Mouse (Mus musculus) limb, embryonic 14.5 days (tissue): ENCODE data around the gene Syce1l. TPM values are rescaled to one million over a fixed set of nuclear protein-coding genes. Genes with fewer than 3 reads are reported as not detected.

Experiments
- ATAC-seq: fragments of 200-750 bp; cut with Nextera tagmentation; 2 replicates; pipeline ENCODE4 v1.8.0; 2017; ENCODE audit warnings: low read depth, moderate number of reproducible peaks, moderate TSS enrichment; ENCODE audit not compliant: low FRiP score
- DNase-seq: peaks from one replicate; pipeline ENCODE4 v3.0.0-alpha.2; 2015; ENCODE audit warnings: low spot score
- H3K27ac ChIP-seq: fragments of 300-500 bp; sonication (generic); replicated peaks from 2 replicates; pipeline ENCODE4 v1.5.1; 2014; ENCODE audit warnings: low read depth, mild to moderate bottlenecking, low read length, moderate library complexity, mixed read lengths
- H3K27me3 ChIP-seq: fragments of 300-500 bp; sonication (generic); 2 replicates; pipeline ENCODE4 v1.6.1; 2014; ENCODE audit warnings: low read length, mixed read lengths; ENCODE audit not compliant: control insufficient read depth, insufficient read depth
- H3K36me3 ChIP-seq: fragments of 300-500 bp; sonication (generic); 2 replicates; pipeline ENCODE4 v1.6.1; 2014; ENCODE audit warnings: mild to moderate bottlenecking, low read length, moderate library complexity, mixed read lengths; ENCODE audit not compliant: control insufficient read depth, insufficient read depth
- H3K4me1 ChIP-seq: fragments of 300-500 bp; sonication (generic); 2 replicates; pipeline ENCODE4 v1.6.1; 2014; ENCODE audit warnings: antibody characterized with exemption, low read length, mixed read lengths; ENCODE audit not compliant: control insufficient read depth, insufficient read depth
- H3K4me2 ChIP-seq: fragments of 300-500 bp; sonication (generic); replicated peaks from 2 replicates; pipeline ENCODE4 v1.6.1; 2014; ENCODE audit warnings: low read depth, mild to moderate bottlenecking, low read length, moderate library complexity; ENCODE audit not compliant: severe bottlenecking
- H3K4me3 ChIP-seq: fragments of 300-500 bp; sonication (generic); replicated peaks from 2 replicates; pipeline ENCODE4 v1.5.1; 2014; ENCODE audit warnings: low read length
- H3K9ac ChIP-seq: fragments of 300-500 bp; sonication (generic); 2 replicates; pipeline ENCODE4 v1.6.1; 2014; ENCODE audit warnings: mild to moderate bottlenecking, low read depth, low read length, moderate library complexity; ENCODE audit not compliant: severe bottlenecking
- H3K9me3 ChIP-seq: fragments of 300-500 bp; sonication (generic); 2 replicates; pipeline ENCODE4 v1.6.1; 2016; ENCODE audit warnings: low read length; ENCODE audit not compliant: control insufficient read depth
- POLR2A ChIP-seq: fragments of 200-500 bp; IDR thresholded peaks from 2 replicates; pipeline ENCODE4 v1.8.0; 2012; ENCODE audit warnings: inconsistent platforms, mild to moderate bottlenecking, moderate library complexity, borderline replicate concordance; ENCODE audit not compliant: insufficient read depth, insufficient read length; ENCODE audit errors: extremely low read depth
- WGBS: fragments of 180-500 bp; shearing (Covaris S2); extraction: QIAGEN DNeasy Blood & Tissue Kit; methylation state at CpG from one replicate; pipeline ENCODE4 v1.1.7; 2014; 5-methylcytosine and 5-hydroxymethylcytosine counted together
- polyA plus RNA-seq, 2 experiments: library from polyadenylated mRNA; depleted of rRNA in 1 of 2; stranded (reverse) in 1 of 2; unstranded in 1 of 2; fragments of >200 nt; fragmentation: Nextera tagmentation in 1 of 2; extraction: Ambion mirVana in 1 of 2; gene quantifications; 2 replicates each; pipeline versions ENCODE4 v1.2.1 to v1.2.3; 2012 to 2014

Syce1l gene
- polyA plus RNA-seq, 2 experiments = 0.26 TPM; not detected in 1

- no peak for ATAC-seq
- H3K4me1 ChIP-seq = peaks cover 12% of the 10 kb centered on the region; the same call in 1 of the 2 replicates
- no peak overlapping the region for H3K4me3 ChIP-seq
- no peaks in the 10 kb centered on the region for H3K9me3 ChIP-seq
- H3K27me3 ChIP-seq = peaks cover 17% of the 10 kb centered on the region; the same call in 1 of the 2 replicates
- no peak for DNase-seq
- TF ChIP-seq POLR2A = no peak
- H3K9ac ChIP-seq = no peak overlapping the region
- H3K4me2 ChIP-seq = no peak overlapping the region
- WGBS = 70% methylated on average over 4 of the region's 4 CpGs
- H3K36me3 ChIP-seq = no peaks in the 10 kb centered on the region
- H3K27ac ChIP-seq = no peak overlapping the region
Measured at GRCm38 (mm10) chr8:113665036-113665435, 22.0 kb downstream of the Syce1l start.

DNA sequence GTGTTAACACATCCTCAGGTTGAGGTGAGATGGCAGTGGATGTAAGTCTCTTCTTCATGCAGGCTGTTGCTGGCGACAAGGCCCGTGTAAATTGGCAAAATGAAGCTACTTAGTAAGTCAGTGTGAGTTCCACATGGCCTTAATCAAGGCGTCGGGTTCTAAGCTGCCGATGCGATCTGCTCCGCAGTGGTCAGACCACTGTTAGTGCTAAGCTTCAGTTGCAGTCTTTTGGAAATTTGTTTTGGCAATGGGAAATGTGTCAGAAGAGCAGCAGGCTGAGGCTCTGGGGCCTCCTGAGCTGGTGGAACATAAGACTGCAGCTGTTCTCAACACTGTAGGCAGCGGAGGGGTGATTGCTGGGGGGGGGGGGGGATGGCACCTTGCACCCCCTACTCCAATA lies 22.9 kb downstream of the Syce1l start:
- Histone ChIP-seq H3K36me3 (no peaks in the 10 kb centered on the region), H3K27ac (no peak overlapping the region), H3K9me3 (no peaks in the 10 kb centered on the region), H3K27me3 (peaks cover 24% of the 10 kb centered on the region; the same call in 1 of the 2 replicates), H3K4me2 (no peak overlapping the region), H3K4me1 (peaks cover 12% of the 10 kb centered on the region; the same call in 1 of the 2 replicates), H3K9ac (no peak overlapping the region), H3K4me3 (no peak overlapping the region)
- no peak for TF ChIP-seq POLR2A
- DNase-seq (peak; percentile 23), ATAC-seq (no peak; the same call in 1 of the 2 replicates)
- WGBS = 24% methylated on average over 8 of the region's 8 CpGs

DNA sequence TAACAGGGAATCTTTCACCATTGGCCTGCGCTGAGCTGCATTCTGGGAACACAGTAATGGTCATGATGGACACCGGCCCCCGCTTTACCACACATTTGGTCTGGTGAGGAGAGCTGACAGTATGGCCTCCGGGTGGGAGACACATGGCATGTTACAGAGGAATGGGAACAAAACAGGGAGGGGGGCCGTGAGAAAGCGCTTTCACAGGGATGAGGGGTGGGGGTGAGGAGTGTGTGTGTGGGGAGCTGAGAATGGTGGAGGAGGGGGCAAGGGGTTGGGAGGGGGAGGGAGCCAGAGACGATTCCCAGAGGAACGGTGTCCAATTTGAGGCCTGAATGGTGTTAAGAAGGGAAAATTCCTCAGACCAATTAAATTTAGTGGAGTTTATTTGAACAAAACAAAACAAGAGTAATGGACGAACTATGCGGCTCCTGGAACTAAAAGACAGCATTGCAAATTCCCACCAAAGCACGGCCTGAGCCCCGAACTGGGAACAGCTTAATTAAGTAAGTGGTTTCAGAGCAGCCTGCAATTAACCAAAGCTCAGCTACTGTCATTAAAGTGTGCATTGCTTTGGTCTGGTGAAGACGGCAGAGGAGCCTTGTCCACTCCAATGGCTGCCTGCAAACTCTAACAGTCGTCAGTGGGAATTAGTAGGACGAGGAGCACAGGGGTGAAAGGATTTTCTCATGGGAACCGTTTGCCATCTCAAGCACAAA lies 23.9 kb downstream of the Syce1l start:
- WGBS = 36% methylated on average over 16 of the region's 16 CpGs
- ATAC-seq (no peak), DNase-seq (no peak)
- H3K36me3 ChIP-seq = no peaks in the 10 kb centered on the region
- no peak overlapping the region for H3K4me2 ChIP-seq
- H3K4me3 ChIP-seq = no peak overlapping the region
- peaks cover 24% of the 10 kb centered on the region; the same call in 1 of the 2 replicates for H3K27me3 ChIP-seq
- TF ChIP-seq POLR2A = no peak
- no peaks in the 10 kb centered on the region for H3K9me3 ChIP-seq
- no peak overlapping the region for H3K9ac ChIP-seq
- no peak overlapping the region for H3K27ac ChIP-seq
- H3K4me1 ChIP-seq = peaks cover 12% of the 10 kb centered on the region; the same call in 1 of the 2 replicates

DNA sequence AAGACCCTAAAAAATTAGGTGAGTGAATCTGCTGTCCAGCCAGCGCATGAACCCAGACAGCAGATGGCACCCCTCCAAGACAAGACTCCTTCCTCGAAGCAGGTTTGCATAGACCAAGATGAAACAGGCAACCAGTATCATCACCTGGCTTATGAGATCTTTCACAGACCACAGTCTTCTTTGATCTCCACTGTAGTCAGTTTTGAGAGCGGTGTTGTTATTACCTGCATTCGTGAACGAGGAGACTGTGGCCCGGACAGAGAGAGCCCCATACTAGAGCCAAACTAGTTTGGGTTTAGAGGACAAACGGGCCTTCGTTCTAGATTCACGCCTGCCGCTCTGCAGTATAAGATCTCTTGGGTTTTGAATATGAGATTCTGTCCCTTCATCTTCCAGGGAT lies 26.9 kb downstream of the Syce1l start:
- H3K27ac ChIP-seq = no peak overlapping the region
- H3K4me3 ChIP-seq = no peak overlapping the region
- DNase-seq (no peak), ATAC-seq (no peak)
- 65% methylated on average over 10 of the region's 10 CpGs for WGBS
- H3K9me3 ChIP-seq = no peaks in the 10 kb centered on the region
- H3K36me3 ChIP-seq = no peaks in the 10 kb centered on the region
- H3K9ac ChIP-seq = no peak overlapping the region
- no peak overlapping the region for H3K4me2 ChIP-seq
- peaks cover 14% of the 10 kb centered on the region for H3K4me1 ChIP-seq
- H3K27me3 ChIP-seq = peaks cover 24% of the 10 kb centered on the region; the same call in 1 of the 2 replicates
- no peak for TF ChIP-seq POLR2A

DNA sequence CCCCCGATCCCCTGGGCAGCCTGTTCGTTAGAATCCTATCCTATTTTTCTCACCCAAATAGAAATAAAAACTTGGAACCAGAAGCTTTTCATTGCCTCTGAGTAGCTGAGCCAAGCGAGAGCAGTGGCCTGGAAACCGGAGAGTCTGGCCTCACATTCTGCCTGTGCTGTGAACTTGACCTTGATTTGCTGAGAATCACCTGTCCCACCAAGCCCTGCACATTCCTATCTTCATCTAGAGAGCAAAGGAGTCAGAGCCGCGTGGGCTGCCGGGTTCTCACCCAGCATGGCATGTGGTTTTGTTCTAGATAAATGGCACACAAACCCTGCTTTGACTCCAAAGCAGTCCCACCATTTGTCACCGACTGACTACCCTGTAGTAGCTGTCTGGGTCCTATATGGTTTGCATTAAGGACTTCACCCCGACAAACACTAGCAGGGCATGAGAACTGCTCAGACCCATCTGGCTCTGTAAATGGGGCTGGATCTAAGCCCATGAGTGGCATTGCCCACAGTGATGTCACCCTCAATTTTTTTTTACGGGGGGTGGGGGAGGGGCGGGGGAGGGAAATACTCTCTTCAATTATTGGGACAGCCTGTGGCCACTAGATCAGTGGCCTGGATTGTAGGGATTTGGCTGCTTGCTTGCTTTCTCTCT lies 29.7 kb downstream of the Syce1l start:
- Histone ChIP-seq H3K27me3 (peaks cover 17% of the 10 kb centered on the region; the same call in 1 of the 2 replicates), H3K27ac (no peak overlapping the region), H3K4me3 (no peak overlapping the region), H3K4me2 (no peak overlapping the region), H3K4me1 (peaks cover 6% of the 10 kb centered on the region; the same call in 1 of the 2 replicates), H3K9me3 (no peaks in the 10 kb centered on the region), H3K9ac (no peak overlapping the region), H3K36me3 (no peaks in the 10 kb centered on the region)
- 56% methylated on average over 11 of the region's 11 CpGs for WGBS
- TF ChIP-seq POLR2A = no peak
- DNase-seq (no peak), ATAC-seq (no peak)
